Mouse (Mus musculus): ENCODE data around the gene H1f0.

Gene H1f0

GRCm38 (mm10) chr15:79073752-79074151 lies 45.5 kb downstream of the H1f0 start:
- no peak for DNase-seq

- DNase-seq, result no peak
Measured at GRCm38 (mm10) chr15:79074446-79074845, 46.2 kb downstream of the H1f0 start.

- peak; percentile 84 for DNase-seq
Measured at GRCm38 (mm10) chr15:79074913-79075532, 46.8 kb downstream of the H1f0 start, which contains the start of gene Eif3l. Eif3l (plus strand) TSS chr15:79075179.

- DNase-seq, result no peak
Measured at GRCm38 (mm10) chr15:79075658-79076365, 47.6 kb downstream of the H1f0 start.

GRCm38 (mm10) chr15:79079567-79079966 lies 51.3 kb downstream of the H1f0 start:
- DNase-seq, result no peak
